In genomic region chr2:55974096-55974495, GRCm38 (mm10) we compare ENCODE assay signal across 26 mouse cellular contexts.
"Had no signal": no experiment of that assay in that cellular context is flagged by ENCODE, and none has a peak within 500 bp of the region (broad histone marks: within the 10 kb centered on the region; RNA-seq: fewer than 3 reads in every experiment).

No protein-coding gene starts in this region.

- H3K27ac ChIP-seq: heart, adult 2 months; heart, embryonic 13.5 days; heart, embryonic 15.5 days; hindbrain, embryonic 13.5 days; hindbrain, embryonic 15.5 days; hindbrain, postnatal 0 days; kidney, embryonic 15.5 days; kidney, postnatal 0 days; limb, embryonic 13.5 days; limb, embryonic 15.5 days; liver, embryonic 12.5 days had no signal

- ATAC-seq: hindbrain, postnatal 0 days; intestine, embryonic 16.5 days; liver, embryonic 12.5 days had no signal

- H3K36me3 ChIP-seq: heart, embryonic 13.5 days; heart, embryonic 15.5 days; hindbrain, embryonic 13.5 days; hindbrain, embryonic 15.5 days; kidney, embryonic 15.5 days; limb, embryonic 13.5 days; limb, embryonic 15.5 days; liver, embryonic 12.5 days had no signal

- H3K4me2 ChIP-seq: heart, embryonic 11.5 days; heart, embryonic 13.5 days; heart, embryonic 15.5 days; hindbrain, embryonic 13.5 days; hindbrain, embryonic 15.5 days; kidney, embryonic 15.5 days; limb, embryonic 13.5 days; limb, embryonic 15.5 days; liver, embryonic 12.5 days had no signal

- H3K9ac ChIP-seq: heart, embryonic 13.5 days; heart, embryonic 15.5 days; hindbrain, embryonic 13.5 days; hindbrain, embryonic 15.5 days; kidney, embryonic 15.5 days; limb, embryonic 13.5 days; limb, embryonic 15.5 days; liver, embryonic 12.5 days had no signal

- H3K9me3 ChIP-seq: heart, embryonic 13.5 days; heart, embryonic 15.5 days; hindbrain, embryonic 13.5 days; hindbrain, embryonic 15.5 days; kidney, embryonic 15.5 days; limb, embryonic 13.5 days; limb, embryonic 15.5 days; liver, embryonic 12.5 days had no signal

- DNase-seq: gastrocnemius, postnatal 14 days; gastrocnemius, postnatal 36 days; heart, adult 11 months; heart, adult 2 months; heart, postnatal 14 days; heart, postnatal 36 days; kidney, adult 11 months; kidney, adult 2 months; kidney, adult 9 months; kidney, postnatal 14 days; kidney, postnatal 36 days; layer of hippocampus, adult 9-11 months; layer of hippocampus, postnatal 36 days; left cerebral cortex, postnatal 4 days had no signal

- H3K4me3 ChIP-seq: heart, adult 2 months; heart, embryonic 13.5 days; heart, embryonic 15.5 days; hindbrain, embryonic 13.5 days; hindbrain, embryonic 15.5 days; kidney, embryonic 15.5 days; limb, embryonic 13.5 days; limb, embryonic 15.5 days; liver, embryonic 12.5 days had no signal

- H3K4me1 ChIP-seq: heart, embryonic 13.5 days; heart, embryonic 15.5 days; hindbrain, embryonic 13.5 days; hindbrain, embryonic 15.5 days; kidney, embryonic 15.5 days; limb, embryonic 13.5 days; limb, embryonic 15.5 days; liver, embryonic 12.5 days had no signal

- H3K27me3 ChIP-seq: heart, embryonic 13.5 days; heart, embryonic 15.5 days; hindbrain, embryonic 13.5 days; hindbrain, embryonic 15.5 days; kidney, embryonic 15.5 days; limb, embryonic 13.5 days; limb, embryonic 15.5 days; liver, embryonic 12.5 days had no signal
